Mouse (Mus musculus) brain, adult 10 weeks (tissue): ENCODE data around the gene Olfr58. TPM values are rescaled to one million over a fixed set of nuclear protein-coding genes. Genes with fewer than 3 reads are reported as not detected.

ENCODE experiments used
- polyA plus RNA-seq: library from polyadenylated mRNA; stranded (reverse); fragments of 350-450 nt; fragmentation: Illumina TruSeq; extraction: RNeasy Lipid Tissue Mini Kit (QIAGEN cat#74804); gene quantifications from one replicate; pipeline ENCODE4 v1.2.3, GENCODE M21; 2015; ENCODE audit warnings: low read depth, low replicate concordance

Gene Olfr58
- not detected for polyA plus RNA-seq

GRCm38 (mm10) chr9:19779983-19780382 lies at the start of gene Olfr58:
Gene Olfr58 (plus strand): TSS chr9:19780283.

GRCm38 (mm10) chr9:19804606-19805005 lies 24.5 kb downstream of the Olfr58 start, which contains the start of gene Olfr859:
Gene Olfr859 (plus strand): TSS chr9:19804906.

Other genes starting within 250 kb of the Olfr58 start
- gene Olfr853, start 239.2 kb upstream of the Olfr58 start, polyA plus RNA-seq = not detected
- gene Olfr854, start 212.9 kb upstream of the Olfr58 start, polyA plus RNA-seq = not detected
- not detected for gene Olfr855, start 197.7 kb upstream of the Olfr58 start, polyA plus RNA-seq
- 23.6 TPM for gene Zfp317, start 158.2 kb upstream of the Olfr58 start, polyA plus RNA-seq
- gene Olfr857, start 70.8 kb upstream of the Olfr58 start, polyA plus RNA-seq = not detected
- not detected for gene Olfr859, start 24.6 kb downstream of the Olfr58 start, polyA plus RNA-seq
- not detected for gene Olfr860, start 69.5 kb downstream of the Olfr58 start, polyA plus RNA-seq
- gene Olfr862, start 107.7 kb downstream of the Olfr58 start, polyA plus RNA-seq = not detected
- gene Olfr77, start 136.6 kb downstream of the Olfr58 start, polyA plus RNA-seq = not detected
- gene Olfr866, start 247.8 kb downstream of the Olfr58 start, polyA plus RNA-seq = not detected